Mouse (Mus musculus): ENCODE measurements around the gene Atp8a2.

DNA sequence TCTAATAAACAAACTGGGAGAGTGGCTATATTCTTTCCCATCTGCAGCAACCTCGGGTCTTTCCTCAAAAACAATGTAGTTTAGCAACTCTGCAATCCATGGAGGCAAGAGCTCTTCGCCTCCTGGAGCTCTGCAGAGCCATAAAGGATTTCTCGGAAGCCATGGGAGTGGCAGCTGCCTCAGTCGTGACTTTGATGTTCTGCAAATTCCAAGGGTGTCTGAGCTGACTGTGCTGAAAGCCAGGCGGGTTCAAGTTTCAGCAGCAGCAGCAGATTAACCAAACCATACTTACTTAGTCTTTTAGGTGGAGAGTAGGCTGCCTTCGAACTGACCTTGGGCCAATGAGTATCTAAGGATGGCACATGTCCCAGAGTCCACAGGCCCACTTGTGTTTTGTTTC lies 264.6 kb downstream of the Atp8a2 start:
- TF ChIP-seq CTCF (conservative IDR thresholded peaks at IDR 0.05; ENCODE audit: insufficient read depth, insufficient read length, low read depth, low read length), result no peak
- no peak for TF ChIP-seq POLR2A (IDR thresholded peaks at IDR 0.05; ENCODE audit: low read depth, low read length)

Data from kidney, adult 2 months (tissue).